Mouse (Mus musculus) kidney, adult 2 months (tissue): ENCODE data around the gene Iqcb1. TPM values are rescaled to one million over a fixed set of nuclear protein-coding genes. Genes with fewer than 3 reads are reported as not detected.
A peak's percentile ranks its signal among the peaks of the same experiment; 100 is the strongest.

ENCODE experiments used
- DNase-seq: peaks from one replicate; pipeline ENCODE4 v3.0.0; 2021
- H3K27ac ChIP-seq: fragments of 200-500 bp; 2 replicates; pipeline ENCODE4 v1.5.1; 2012; ENCODE audit warnings: low read depth, low read length, control low read depth, inconsistent platforms; ENCODE audit not compliant: insufficient read depth
- H3K27me3 ChIP-seq: fragments of 200-500 bp; replicated peaks from 2 replicates; pipeline ENCODE4 v1.6.1; 2012; ENCODE audit warnings: mild to moderate bottlenecking, moderate library complexity, low read length, inconsistent platforms; ENCODE audit not compliant: control insufficient read depth, insufficient read depth
- H3K36me3 ChIP-seq: fragments of 200-500 bp; 2 replicates; pipeline ENCODE4 v1.6.1; 2012; ENCODE audit warnings: mild to moderate bottlenecking, moderate library complexity, low read length, inconsistent platforms; ENCODE audit not compliant: control insufficient read depth, insufficient read depth
- H3K4me1 ChIP-seq: fragments of 200-500 bp; 2 replicates; pipeline ENCODE4 v1.6.1; 2011; ENCODE audit warnings: low read length; ENCODE audit not compliant: control insufficient read depth, insufficient read depth
- H3K4me3 ChIP-seq: fragments of 200-500 bp; 2 replicates; pipeline ENCODE4 v1.5.1; 2011; ENCODE audit warnings: mild to moderate bottlenecking, low read depth, low read length, control low read depth; ENCODE audit not compliant: insufficient read depth
- CTCF ChIP-seq: fragments of 200-500 bp; conservative IDR thresholded peaks from 2 replicates; pipeline ENCODE4 v1.5.1; 2011; ENCODE audit warnings: low read depth, mild to moderate bottlenecking, control low read depth, low read length, moderate library complexity, mixed read lengths; ENCODE audit not compliant: insufficient read depth, insufficient read length
- POLR2A ChIP-seq: fragments of 200-500 bp; IDR thresholded peaks from one replicate; pipeline ENCODE4 v1.6.1; 2011; ENCODE audit warnings: low read depth, low read length, control low read depth
- WGBS: fragments of 180-500 bp; shearing (Covaris S2); methylation state at CpG from one replicate; pipeline ENCODE4 v1.1.7; 2018; 5-methylcytosine and 5-hydroxymethylcytosine counted together
- polyA plus RNA-seq: library from polyadenylated mRNA; depleted of rRNA; stranded (reverse); fragments of >200 nt; gene quantifications from 2 replicates; pipeline ENCODE4 v1.2.3, GENCODE M21; 2012; rRNA removed

Gene Iqcb1
- 1.7 and 3.0 TPM in 2 replicates for polyA plus RNA-seq

DNA sequence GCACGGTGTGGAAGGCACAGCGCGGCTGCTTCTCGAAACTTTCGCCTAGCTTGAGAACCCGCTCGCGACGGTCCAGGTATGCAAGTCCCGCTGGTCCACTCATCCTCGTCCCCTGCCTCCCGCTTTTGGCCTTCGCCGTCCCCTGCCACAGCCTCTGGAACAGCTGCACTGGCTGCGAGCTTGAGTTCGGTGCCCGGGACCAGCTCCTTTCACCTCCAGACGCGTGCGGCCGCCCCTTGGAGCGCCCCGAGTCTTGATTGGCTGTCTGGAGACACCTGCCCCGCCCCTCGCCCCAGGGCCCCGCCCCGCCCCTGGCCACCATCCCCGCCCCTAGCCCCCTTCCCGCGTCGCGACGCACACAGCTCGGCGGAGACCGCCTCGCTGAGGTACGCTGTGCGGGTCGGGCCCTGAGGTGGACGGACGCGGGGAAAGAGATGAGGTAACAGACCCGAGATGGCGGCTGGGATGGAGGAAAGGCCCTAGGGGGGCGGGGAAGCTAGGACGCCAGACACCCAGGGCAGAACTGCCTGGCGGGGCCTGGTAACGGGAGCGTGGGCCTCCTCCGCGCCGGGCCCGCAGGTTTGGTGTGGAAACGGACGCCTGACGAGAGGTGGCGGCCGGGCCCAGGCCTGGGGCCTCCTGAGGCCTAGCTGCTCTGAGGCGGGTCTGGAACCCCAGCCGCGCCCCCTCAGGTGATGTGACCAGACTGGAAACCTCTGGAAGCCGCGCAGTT, at the start of gene Iqcb1:
Gene Iqcb1 (plus strand): TSS at position 332 of the 733 bp plus-strand sequence.
- H3K4me3 ChIP-seq = peak within 1 kb of the TSS; percentile 87
- TF ChIP-seq POLR2A (no peak), CTCF (no peak)
- H3K27ac ChIP-seq = no peak within 1 kb of the TSS
- no peaks in the 10 kb centered on the region for H3K27me3 ChIP-seq
- H3K4me1 ChIP-seq = peaks cover 6% of the 10 kb centered on the region; the same call in 1 of the 2 replicates
- no peaks in the 10 kb centered on the region for H3K36me3 ChIP-seq
- peak; percentile 92 for DNase-seq
- under 1% methylated on average over 64 of the region's 64 CpGs for WGBS

DNA sequence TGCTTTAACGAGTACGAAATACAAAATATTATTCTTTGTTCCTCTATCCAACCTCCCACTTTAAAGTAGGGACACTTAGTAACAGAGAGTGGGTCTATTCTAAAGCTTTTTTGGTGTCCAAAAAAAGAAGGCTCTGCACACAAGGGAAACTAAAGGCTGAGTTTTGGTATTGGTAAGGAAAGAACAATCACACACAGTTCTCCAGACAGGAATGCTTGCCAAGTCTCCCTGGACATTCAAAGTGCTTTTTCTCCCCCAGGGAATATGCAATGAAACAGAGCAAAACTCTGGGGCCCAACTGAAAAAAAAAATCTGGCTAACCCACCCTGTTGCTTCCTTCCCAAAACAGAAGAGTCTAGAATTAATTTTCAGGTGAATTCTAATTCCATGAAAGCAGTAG, 44.0 kb upstream of the Iqcb1 start:
- Histone ChIP-seq H3K27me3 (no peaks in the 10 kb centered on the region), H3K4me1 (peaks cover 10% of the 10 kb centered on the region; the same call in 1 of the 2 replicates), H3K4me3 (peak overlapping the region; percentile 28; the same call in 1 of the 2 replicates), H3K36me3 (no peaks in the 10 kb centered on the region), H3K27ac (peak overlapping the region; percentile 99)
- peak; percentile 56 for DNase-seq
- 51% methylated on average over 2 of the region's 2 CpGs for WGBS
- TF ChIP-seq POLR2A = no peak
- TF ChIP-seq CTCF = no peak

DNA sequence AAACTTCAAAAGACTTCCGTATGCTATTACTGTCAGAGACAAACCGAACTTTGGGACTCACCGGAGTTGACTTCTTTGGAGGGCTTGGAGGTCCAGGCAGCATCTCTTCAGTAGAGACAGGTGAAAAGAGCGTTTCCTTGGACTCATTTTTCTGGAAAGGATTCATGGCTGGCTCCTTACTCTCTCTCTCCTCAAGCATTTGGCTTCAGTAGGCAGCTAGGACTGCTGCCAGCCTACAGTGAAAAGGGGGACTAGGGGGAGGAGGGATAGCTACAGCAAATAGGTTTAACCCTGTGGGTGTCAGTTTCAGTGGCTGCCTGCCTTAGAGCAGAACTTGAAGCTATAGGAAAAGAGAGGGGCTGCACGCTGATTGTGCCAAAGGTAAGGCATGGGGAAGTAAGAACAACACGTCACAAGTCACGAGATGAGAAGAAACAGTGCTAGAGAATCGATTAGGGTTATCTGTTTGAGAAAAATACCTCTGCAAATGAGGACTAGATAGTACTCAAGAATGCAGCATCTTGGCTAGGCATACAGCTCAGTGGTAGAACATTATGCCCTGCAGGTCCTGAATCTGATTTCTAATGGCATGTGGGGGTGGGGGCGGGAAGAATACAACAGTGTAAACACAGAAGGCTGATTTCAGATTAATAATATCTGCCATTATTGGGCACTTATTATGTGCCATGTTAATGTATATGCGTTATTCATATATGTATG, 43.4 kb upstream of the Iqcb1 start, which contains the start of gene Slc15a2:
Gene Slc15a2 (minus strand): TSS at position 369 of the 720 bp plus-strand sequence.
- DNase-seq = peak; percentile 74
- 36% methylated on average over 10 of the region's 10 CpGs for WGBS

DNA sequence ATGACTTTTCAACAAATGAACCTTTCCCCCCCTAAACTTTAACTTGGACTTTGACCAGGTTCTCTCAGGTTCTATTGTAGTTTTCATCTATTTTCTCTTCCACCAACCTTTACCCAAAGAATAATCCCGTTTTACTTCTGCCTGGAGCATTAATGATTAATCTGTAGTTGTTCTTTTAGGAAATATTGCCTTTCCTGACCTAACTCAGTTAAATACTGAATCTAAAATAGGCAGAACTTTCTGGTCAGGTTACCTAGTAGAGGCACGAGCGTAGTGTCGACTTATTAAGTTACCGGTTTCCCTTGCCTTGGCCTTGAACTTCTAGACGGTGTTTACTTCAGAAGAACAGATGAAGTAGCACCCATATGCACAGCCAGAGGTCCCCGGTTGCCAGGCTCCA, 41.7 kb upstream of the Iqcb1 start:
- TF ChIP-seq POLR2A (no peak), CTCF (no peak)
- no peaks in the 10 kb centered on the region for H3K27me3 ChIP-seq
- DNase-seq = peak; percentile 87
- peak overlapping the region; percentile 86 for H3K27ac ChIP-seq
- H3K4me3 ChIP-seq = no peak overlapping the region
- H3K36me3 ChIP-seq = no peaks in the 10 kb centered on the region
- H3K4me1 ChIP-seq = peaks cover 10% of the 10 kb centered on the region; the same call in 1 of the 2 replicates
- 35% methylated on average over 7 of the region's 7 CpGs for WGBS

More for the DNA sequence above, 43.4 kb upstream of the Iqcb1 start, which contains the start of gene Slc15a2:
- Histone ChIP-seq H3K36me3 (no peaks in the 10 kb centered on the region), H3K4me1 (peaks cover 10% of the 10 kb centered on the region; the same call in 1 of the 2 replicates), H3K4me3 (peak within 1 kb of the TSS; percentile 74), H3K27ac (peak within 1 kb of the TSS; percentile 99), H3K27me3 (no peaks in the 10 kb centered on the region)
- no peak for TF ChIP-seq POLR2A

DNA sequence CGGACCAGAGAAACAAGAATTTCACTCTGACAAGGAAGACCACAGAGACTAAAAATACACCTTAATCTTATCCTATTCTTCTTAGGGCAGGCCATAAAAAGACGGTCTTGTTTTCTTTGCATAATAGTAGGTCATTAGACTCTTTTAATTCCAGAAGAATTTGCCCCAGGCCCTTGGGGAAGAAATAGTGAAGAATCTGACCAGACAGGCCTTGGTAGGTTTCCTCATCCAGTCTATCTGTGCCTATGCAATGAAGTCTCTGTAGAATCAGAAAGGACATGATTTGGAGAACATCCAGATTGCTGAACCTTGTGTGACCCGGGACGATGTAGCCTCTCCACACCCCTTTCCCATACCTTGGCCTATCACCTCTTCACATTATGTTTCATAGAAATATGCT, 38.0 kb upstream of the Iqcb1 start:
- H3K4me3 ChIP-seq = no peak overlapping the region
- 81% methylated on average over 4 of the region's 4 CpGs for WGBS
- H3K27me3 ChIP-seq = no peaks in the 10 kb centered on the region
- no peak for DNase-seq
- H3K27ac ChIP-seq = no peak overlapping the region
- TF ChIP-seq CTCF = no peak
- no peak for TF ChIP-seq POLR2A
- H3K36me3 ChIP-seq = no peaks in the 10 kb centered on the region
- peaks cover 10% of the 10 kb centered on the region; the same call in 1 of the 2 replicates for H3K4me1 ChIP-seq

DNA sequence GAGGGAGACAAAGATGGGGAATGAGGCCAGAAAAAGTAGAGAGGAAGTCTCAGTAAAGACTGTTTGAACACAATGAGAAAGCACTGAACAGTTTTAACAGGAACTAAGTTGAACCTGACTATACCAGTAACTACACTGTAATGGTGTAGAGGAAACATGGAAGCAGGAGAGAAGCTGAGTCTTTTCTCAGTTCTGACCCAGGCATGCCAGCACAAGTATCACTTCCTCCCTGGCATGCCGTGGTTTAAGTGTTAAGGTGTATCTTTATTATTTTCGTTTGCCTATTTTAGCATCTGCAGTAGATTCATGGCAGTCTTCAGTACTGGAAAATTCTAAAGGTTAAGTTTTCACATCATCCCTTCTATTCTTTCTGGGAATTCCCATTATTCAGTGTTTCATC, 33.2 kb upstream of the Iqcb1 start:
- H3K27ac ChIP-seq = no peak overlapping the region
- H3K4me1 ChIP-seq = no peaks in the 10 kb centered on the region
- WGBS = 84% methylated on average over 2 of the region's 2 CpGs
- no peaks in the 10 kb centered on the region for H3K27me3 ChIP-seq
- DNase-seq = no peak
- TF ChIP-seq POLR2A = no peak
- no peak for TF ChIP-seq CTCF
- H3K36me3 ChIP-seq = no peaks in the 10 kb centered on the region
- H3K4me3 ChIP-seq = no peak overlapping the region

DNA sequence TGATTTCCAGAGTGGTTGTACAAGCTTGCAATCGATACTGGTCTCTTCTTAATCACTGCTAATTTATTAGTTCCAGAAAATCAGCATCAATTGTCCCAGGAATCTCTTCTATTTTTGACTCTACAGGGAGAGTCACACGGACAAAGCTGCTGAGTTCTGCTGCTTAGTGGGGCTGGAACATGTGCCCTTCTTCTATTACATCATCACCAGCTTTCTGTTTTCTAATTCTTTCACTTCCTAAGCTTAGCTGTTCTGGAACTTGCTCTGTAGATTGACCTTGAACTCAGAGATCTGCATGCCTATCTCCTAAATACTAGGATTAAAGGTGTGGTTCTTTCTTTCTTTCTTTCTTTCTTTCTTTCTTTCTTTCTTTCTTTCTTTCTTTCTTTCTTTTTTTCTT, 29.9 kb upstream of the Iqcb1 start:
- TF ChIP-seq POLR2A = no peak
- no peak for TF ChIP-seq CTCF
- 77% methylated on average over 2 of the region's 2 CpGs for WGBS
- Histone ChIP-seq H3K36me3 (no peaks in the 10 kb centered on the region), H3K4me3 (no peak overlapping the region), H3K4me1 (no peaks in the 10 kb centered on the region), H3K27me3 (no peaks in the 10 kb centered on the region), H3K27ac (no peak overlapping the region)
- no peak for DNase-seq
